Mouse (Mus musculus): ENCODE data around the gene Grid2.

Grid2 gene

GRCm38 (mm10) chr6:63347015-63347414 lies 91.3 kb downstream of the Grid2 start:
- H3K4me3 ChIP-seq (replicated peaks; ENCODE audit: low read length) = no peak overlapping the region
- no peaks in the 10 kb centered on the region for H3K4me1 ChIP-seq (replicated peaks; ENCODE audit: low read depth, low read length)
- no peaks in the 10 kb centered on the region for H3K36me3 ChIP-seq (ENCODE audit: insufficient read depth, low read length)
- no peak for TF ChIP-seq CTCF (conservative IDR thresholded peaks at IDR 0.05; ENCODE audit: low read length)
- no peak for TF ChIP-seq POU5F1 (IDR thresholded peaks at IDR 0.05; ENCODE audit: borderline replicate concordance, low read length)
- no peak for TF ChIP-seq NANOG (IDR thresholded peaks at IDR 0.05; ENCODE audit: borderline replicate concordance, low read length)
- H3K27me3 ChIP-seq (ENCODE audit: insufficient read depth, low read length) = no peaks in the 10 kb centered on the region
- H3K9me3 ChIP-seq (ENCODE audit: low read length) = no peaks in the 10 kb centered on the region

- Histone ChIP-seq H3K27me3 (ENCODE audit: insufficient read depth, low read length) (no peaks in the 10 kb centered on the region), H3K9me3 (ENCODE audit: low read length) (no peaks in the 10 kb centered on the region), H3K36me3 (ENCODE audit: insufficient read depth, low read length) (no peaks in the 10 kb centered on the region), H3K4me1 (replicated peaks; ENCODE audit: low read depth, low read length) (no peaks in the 10 kb centered on the region), H3K4me3 (replicated peaks; ENCODE audit: low read length) (no peak overlapping the region)
- no peak for TF ChIP-seq CTCF (conservative IDR thresholded peaks at IDR 0.05; ENCODE audit: low read length)
- no peak for TF ChIP-seq NANOG (IDR thresholded peaks at IDR 0.05; ENCODE audit: borderline replicate concordance, low read length)
- no peak for TF ChIP-seq POU5F1 (IDR thresholded peaks at IDR 0.05; ENCODE audit: borderline replicate concordance, low read length)
Observed at GRCm38 (mm10) chr6:63381061-63381611, 125.5 kb downstream of the Grid2 start.

GRCm38 (mm10) chr6:63401698-63402097 lies 146.0 kb downstream of the Grid2 start:
- TF ChIP-seq CTCF (conservative IDR thresholded peaks at IDR 0.05; ENCODE audit: low read length) (no peak), POU5F1 (IDR thresholded peaks at IDR 0.05; ENCODE audit: borderline replicate concordance, low read length) (no peak), NANOG (IDR thresholded peaks at IDR 0.05; ENCODE audit: borderline replicate concordance, low read length) (no peak)
- Histone ChIP-seq H3K36me3 (ENCODE audit: insufficient read depth, low read length) (no peaks in the 10 kb centered on the region), H3K9me3 (ENCODE audit: low read length) (no peaks in the 10 kb centered on the region), H3K27me3 (ENCODE audit: insufficient read depth, low read length) (no peaks in the 10 kb centered on the region), H3K4me1 (replicated peaks; ENCODE audit: low read depth, low read length) (no peaks in the 10 kb centered on the region), H3K4me3 (replicated peaks; ENCODE audit: low read length) (no peak overlapping the region)

DNA sequence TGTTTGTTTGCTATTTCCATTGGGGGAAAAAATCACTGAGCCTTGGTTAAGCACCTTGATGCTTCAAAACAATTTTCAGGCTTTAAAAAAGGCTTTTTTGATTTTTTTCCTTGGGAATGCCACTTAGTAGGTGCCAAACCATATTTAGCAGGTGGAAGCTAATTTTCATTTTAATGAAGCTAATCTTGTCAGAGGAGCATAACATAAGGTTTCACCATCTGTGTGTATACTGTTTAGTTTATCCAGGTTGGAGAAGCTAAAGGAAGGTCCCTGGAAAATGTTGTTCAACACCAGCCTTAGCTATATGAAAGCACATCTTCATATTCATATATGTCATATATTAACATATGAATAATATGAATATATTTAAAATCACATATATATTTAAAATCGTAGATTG lies 161.9 kb downstream of the Grid2 start:
- H3K4me3 ChIP-seq (replicated peaks; ENCODE audit: low read length) = no peak overlapping the region
- H3K27me3 ChIP-seq (ENCODE audit: insufficient read depth, low read length) = no peaks in the 10 kb centered on the region
- H3K9me3 ChIP-seq (ENCODE audit: low read length) = no peaks in the 10 kb centered on the region
- H3K36me3 ChIP-seq (ENCODE audit: insufficient read depth, low read length) = no peaks in the 10 kb centered on the region
- no peaks in the 10 kb centered on the region for H3K4me1 ChIP-seq (replicated peaks; ENCODE audit: low read depth, low read length)
- TF ChIP-seq NANOG (IDR thresholded peaks at IDR 0.05; ENCODE audit: borderline replicate concordance, low read length) = no peak
- TF ChIP-seq CTCF (conservative IDR thresholded peaks at IDR 0.05; ENCODE audit: low read length) = no peak
- TF ChIP-seq POU5F1 (IDR thresholded peaks at IDR 0.05; ENCODE audit: borderline replicate concordance, low read length) = no peak

GRCm38 (mm10) chr6:63432751-63433150 lies 177.1 kb downstream of the Grid2 start:
- Histone ChIP-seq H3K4me3 (replicated peaks; ENCODE audit: low read length) (no peak overlapping the region), H3K9me3 (ENCODE audit: low read length) (no peaks in the 10 kb centered on the region), H3K36me3 (ENCODE audit: insufficient read depth, low read length) (no peaks in the 10 kb centered on the region), H3K27me3 (ENCODE audit: insufficient read depth, low read length) (no peaks in the 10 kb centered on the region), H3K4me1 (replicated peaks; ENCODE audit: low read depth, low read length) (no peaks in the 10 kb centered on the region)
- TF ChIP-seq POU5F1 (IDR thresholded peaks at IDR 0.05; ENCODE audit: borderline replicate concordance, low read length) (no peak), NANOG (IDR thresholded peaks at IDR 0.05; ENCODE audit: borderline replicate concordance, low read length) (no peak), CTCF (conservative IDR thresholded peaks at IDR 0.05; ENCODE audit: low read length) (no peak)

GRCm38 (mm10) chr6:63448175-63448574 lies 192.5 kb downstream of the Grid2 start:
- Histone ChIP-seq H3K4me3 (replicated peaks; ENCODE audit: low read length) (no peak overlapping the region), H3K9me3 (ENCODE audit: low read length) (no peaks in the 10 kb centered on the region), H3K27me3 (ENCODE audit: insufficient read depth, low read length) (no peaks in the 10 kb centered on the region), H3K4me1 (replicated peaks; ENCODE audit: low read depth, low read length) (no peaks in the 10 kb centered on the region), H3K36me3 (ENCODE audit: insufficient read depth, low read length) (no peaks in the 10 kb centered on the region)
- no peak for TF ChIP-seq CTCF (conservative IDR thresholded peaks at IDR 0.05; ENCODE audit: low read length)

DNA sequence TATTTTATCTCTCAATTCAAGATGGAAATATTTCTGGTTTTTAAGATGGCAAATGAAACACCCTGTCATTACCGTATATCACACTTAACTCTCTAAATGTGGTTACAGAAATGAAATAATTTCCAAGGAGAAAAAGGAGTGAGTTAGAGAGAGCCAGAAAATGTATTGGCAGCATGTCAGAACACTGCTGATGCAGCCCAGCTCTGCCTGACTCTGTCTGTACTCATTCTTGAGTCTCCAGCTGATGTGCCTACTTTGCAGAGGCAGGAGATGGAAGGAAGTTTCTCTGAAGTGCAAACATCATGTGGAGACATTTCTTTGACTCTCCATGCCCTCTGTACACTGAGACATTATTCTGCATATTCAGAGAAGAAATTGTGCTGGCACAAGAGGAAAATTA lies 226.5 kb downstream of the Grid2 start:
- H3K4me1 ChIP-seq (replicated peaks; ENCODE audit: low read depth, low read length) = no peaks in the 10 kb centered on the region
- H3K9me3 ChIP-seq (ENCODE audit: low read length) = no peaks in the 10 kb centered on the region
- TF ChIP-seq CTCF (conservative IDR thresholded peaks at IDR 0.05; ENCODE audit: low read length) (no peak), POU5F1 (IDR thresholded peaks at IDR 0.05; ENCODE audit: borderline replicate concordance, low read length) (no peak), NANOG (IDR thresholded peaks at IDR 0.05; ENCODE audit: borderline replicate concordance, low read length) (no peak)
- no peaks in the 10 kb centered on the region for H3K36me3 ChIP-seq (ENCODE audit: insufficient read depth, low read length)
- H3K27me3 ChIP-seq (ENCODE audit: insufficient read depth, low read length) = no peaks in the 10 kb centered on the region
- H3K4me3 ChIP-seq (replicated peaks; ENCODE audit: low read length) = no peak overlapping the region

GRCm38 (mm10) chr6:63515016-63515415 lies 259.3 kb downstream of the Grid2 start:
- no peaks in the 10 kb centered on the region for H3K36me3 ChIP-seq (ENCODE audit: insufficient read depth, low read length)
- TF ChIP-seq NANOG (IDR thresholded peaks at IDR 0.05; ENCODE audit: borderline replicate concordance, low read length) = no peak
- no peak for TF ChIP-seq CTCF (conservative IDR thresholded peaks at IDR 0.05; ENCODE audit: low read length)
- TF ChIP-seq POU5F1 (IDR thresholded peaks at IDR 0.05; ENCODE audit: borderline replicate concordance, low read length) = no peak
- H3K4me3 ChIP-seq (replicated peaks; ENCODE audit: low read length) = no peak overlapping the region
- H3K4me1 ChIP-seq (replicated peaks; ENCODE audit: low read depth, low read length) = no peaks in the 10 kb centered on the region
- H3K27me3 ChIP-seq (ENCODE audit: insufficient read depth, low read length) = no peaks in the 10 kb centered on the region
- H3K9me3 ChIP-seq (ENCODE audit: low read length) = no peaks in the 10 kb centered on the region

- Histone ChIP-seq H3K4me1 (replicated peaks; ENCODE audit: low read depth, low read length) (no peaks in the 10 kb centered on the region), H3K4me3 (replicated peaks; ENCODE audit: low read length) (no peak overlapping the region), H3K9me3 (ENCODE audit: low read length) (no peaks in the 10 kb centered on the region), H3K27me3 (ENCODE audit: insufficient read depth, low read length) (no peaks in the 10 kb centered on the region), H3K36me3 (ENCODE audit: insufficient read depth, low read length) (no peaks in the 10 kb centered on the region)
- no peak for TF ChIP-seq NANOG (IDR thresholded peaks at IDR 0.05; ENCODE audit: borderline replicate concordance, low read length)
- no peak for TF ChIP-seq POU5F1 (IDR thresholded peaks at IDR 0.05; ENCODE audit: borderline replicate concordance, low read length)
- TF ChIP-seq CTCF (conservative IDR thresholded peaks at IDR 0.05; ENCODE audit: low read length) = no peak
Observed at GRCm38 (mm10) chr6:63515957-63516356, 260.3 kb downstream of the Grid2 start.

Data from E14TG2a.4 (cell line).